In the genomic region with DNA sequence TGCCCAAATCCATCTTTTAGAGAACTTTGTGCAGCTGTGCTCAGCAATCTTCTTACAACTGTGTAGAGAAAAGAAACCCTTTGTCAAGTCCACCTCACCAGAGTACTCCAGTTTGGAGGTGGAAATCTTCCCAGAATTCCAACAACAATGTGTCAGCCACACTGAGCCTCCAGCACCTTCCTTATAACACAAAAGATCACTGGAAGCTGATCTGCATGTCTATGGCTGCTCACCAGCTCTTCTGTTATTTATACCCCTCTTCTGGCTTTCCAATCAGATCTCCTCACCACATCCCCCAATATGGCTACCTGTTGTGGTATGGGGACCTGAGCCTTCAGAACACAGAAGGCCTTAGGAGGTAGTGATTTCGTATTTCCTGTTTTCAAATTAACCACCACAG, we compare ENCODE assay signal across 18 mouse cellular contexts.
"Had no signal": no experiment of that assay in that cellular context is flagged by ENCODE, and none has a peak within 500 bp of the region (broad histone marks: within the 10 kb centered on the region; RNA-seq: fewer than 3 reads in every experiment).

No protein-coding gene starts in this region.

- H3K9ac ChIP-seq: lung, embryonic 14.5 days; midbrain, embryonic 12.5 days; neural tube, embryonic 13.5 days; neural tube, embryonic 15.5 days; stomach, embryonic 15.5 days had no signal

- H3K4me1 ChIP-seq: midbrain, embryonic 10.5 days; midbrain, embryonic 12.5 days; neural tube, embryonic 13.5 days; neural tube, embryonic 15.5 days; stomach, embryonic 15.5 days had no signal

- H3K27ac ChIP-seq: midbrain, embryonic 10.5 days; midbrain, embryonic 12.5 days; neural tube, embryonic 13.5 days; neural tube, embryonic 15.5 days; stomach, embryonic 15.5 days; stomach, postnatal 0 days had no signal

- ATAC-seq: midbrain, embryonic 16.5 days had no signal

- DNase-seq: lung, adult 18-20 months; lung, embryonic 14.5 days; lung, postnatal 10 days; lung, postnatal 4 days; midbrain, embryonic 14.5 days; retina, postnatal 1 day; right cerebral cortex, adult 18-20 months; right cerebral cortex, postnatal 25 days; thymus, adult 2 months; thymus, postnatal 36 days had no signal

- H3K9me3 ChIP-seq: midbrain, embryonic 10.5 days; midbrain, embryonic 12.5 days; neural tube, embryonic 13.5 days; neural tube, embryonic 15.5 days; stomach, embryonic 15.5 days had no signal

- H3K27me3 ChIP-seq: midbrain, embryonic 12.5 days; neural tube, embryonic 13.5 days; neural tube, embryonic 15.5 days; stomach, embryonic 15.5 days had no signal

- H3K36me3 ChIP-seq: midbrain, embryonic 10.5 days; midbrain, embryonic 12.5 days; neural tube, embryonic 13.5 days; neural tube, embryonic 15.5 days; stomach, embryonic 15.5 days had no signal

- H3K4me3 ChIP-seq: midbrain, embryonic 10.5 days; midbrain, embryonic 12.5 days; myocyte; neural tube, embryonic 13.5 days; neural tube, embryonic 15.5 days; stomach, embryonic 15.5 days had no signal

- H3K4me2 ChIP-seq: lung, embryonic 14.5 days; midbrain, embryonic 12.5 days; neural tube, embryonic 13.5 days; neural tube, embryonic 15.5 days; stomach, embryonic 15.5 days had no signal
